Mouse (Mus musculus) bone marrow, adult 2 months (tissue): ENCODE measurements at regions not wholly inside any gene's neighbourhood (a gene's known extent, or its start where the extent isn't known, plus 50 kb on each side); places are given as distances from the start of the nearest gene placed in this dataset.

Source experiments
- CTCF ChIP-seq: fragments of 200-500 bp; IDR thresholded peaks from 2 replicates; pipeline ENCODE4 v1.5.1; 2011; ENCODE audit warnings: low read length, control low read depth; ENCODE audit not compliant: control insufficient read depth, insufficient read depth
- POLR2A ChIP-seq: fragments of 200-500 bp; IDR thresholded peaks from 2 replicates; pipeline ENCODE4 v1.6.1; 2011; ENCODE audit warnings: low read depth, mild to moderate bottlenecking, control low read depth, low read length, borderline replicate concordance; ENCODE audit not compliant: control insufficient read depth

GRCm38 (mm10) chr5:51783099-51783498 is 215.6 kb upstream of the Ppargc1a start:
- TF ChIP-seq POLR2A = no peak
- TF ChIP-seq CTCF = no peak
